Mouse (Mus musculus) forebrain, postnatal 0 days (tissue): ENCODE measurements at regions not wholly inside any gene's neighbourhood (a gene's known extent, or its start where the extent isn't known, plus 50 kb on each side); places are given as distances from the start of the nearest gene placed in this dataset.

Source experiments
- ATAC-seq: fragments of 200-750 bp; cut with Nextera tagmentation; 2 replicates; pipeline ENCODE4 v1.8.0; 2017; ENCODE audit warnings: mild to moderate bottlenecking, moderate library complexity
- DNase-seq: peaks from one replicate; pipeline ENCODE4 v3.0.0-alpha.2; 2015
- H3K27ac ChIP-seq: fragments of 300-500 bp; sonication (generic); 2 replicates; pipeline ENCODE4 v1.5.1; 2014; ENCODE audit warnings: low read depth, mild to moderate bottlenecking, antibody characterized with exemption, low read length, moderate library complexity, mixed read lengths
- H3K27me3 ChIP-seq: fragments of 300-500 bp; sonication (generic); 2 replicates; pipeline ENCODE4 v1.6.1; 2014; ENCODE audit warnings: mild to moderate bottlenecking, low read length, mixed read lengths; ENCODE audit not compliant: insufficient read depth
- H3K36me3 ChIP-seq: fragments of 300-500 bp; sonication (generic); 2 replicates; pipeline ENCODE4 v1.6.1; 2014; ENCODE audit warnings: mild to moderate bottlenecking, moderate library complexity; ENCODE audit not compliant: insufficient read depth
- H3K4me1 ChIP-seq: fragments of 300-500 bp; sonication (generic); 2 replicates; pipeline ENCODE4 v1.6.1; 2014; ENCODE audit warnings: antibody characterized with exemption; ENCODE audit not compliant: insufficient read depth
- H3K4me2 ChIP-seq: fragments of 300-500 bp; sonication (generic); 2 replicates; pipeline ENCODE4 v1.6.1; 2014; ENCODE audit warnings: low read depth, mild to moderate bottlenecking, moderate library complexity
- H3K4me3 ChIP-seq: fragments of 300-500 bp; sonication (generic); 2 replicates; pipeline ENCODE4 v1.5.1; 2014; ENCODE audit warnings: low read depth, low read length, mixed read lengths
- H3K9ac ChIP-seq: fragments of 300-500 bp; sonication (generic); 2 replicates; pipeline ENCODE4 v1.6.1; 2014; ENCODE audit warnings: mild to moderate bottlenecking
- H3K9me3 ChIP-seq: fragments of 300-500 bp; sonication (generic); 2 replicates; pipeline ENCODE4 v1.6.1; 2016; ENCODE audit warnings: low read length
- CTCF ChIP-seq: sonication (generic); IDR thresholded peaks from 2 replicates; pipeline ENCODE4 v1.5.1; 2016; ENCODE audit warnings: antibody characterized with exemption, control low read depth, low read depth
- whole genome bisulfite sequencing: fragments of 180-500 bp; shearing (Covaris S2); extraction: QIAGEN DNeasy Blood & Tissue Kit; methylation state at CpG from one replicate; pipeline ENCODE4 v1.1.7; 2014; 5-methylcytosine and 5-hydroxymethylcytosine counted together

DNA sequence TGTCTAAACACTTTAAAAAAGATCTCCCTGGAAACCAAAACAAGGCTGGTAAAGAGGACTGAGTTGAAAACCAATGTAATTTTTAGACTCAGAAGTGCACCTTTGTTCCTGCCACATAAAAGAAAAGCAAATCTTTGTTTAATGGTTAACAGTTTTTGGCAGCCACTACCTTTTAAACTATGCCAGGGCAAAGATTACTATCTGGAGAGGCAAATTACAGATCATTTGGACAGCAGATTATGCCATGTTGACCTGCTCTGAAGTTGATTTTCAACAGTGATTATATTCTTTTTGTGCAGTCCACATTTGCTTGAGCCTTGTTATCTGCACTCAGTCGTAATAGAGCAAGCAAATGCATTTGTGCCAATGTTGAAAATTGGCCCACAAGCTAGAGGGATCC, 76.4 kb upstream of the Mid1 start:
- Histone ChIP-seq H3K9ac (no peak overlapping the region), H3K4me1 (no peaks in the 10 kb centered on the region), H3K9me3 (no peaks in the 10 kb centered on the region), H3K27me3 (no peaks in the 10 kb centered on the region; the same call in 1 of the 2 replicates), H3K36me3 (no peaks in the 10 kb centered on the region), H3K4me3 (no peak overlapping the region), H3K27ac (no peak overlapping the region), H3K4me2 (no peak overlapping the region)
- DNase-seq (peak; percentile 1), ATAC-seq (no peak)
- no peak for TF ChIP-seq CTCF
- 40% methylated on average over 1 of the region's 1 CpGs for WGBS
